Mouse (Mus musculus) T-cell, adult 66 days (primary cell): ENCODE data around the gene 2610021A01Rik. TPM values are rescaled to one million over a fixed set of nuclear protein-coding genes. Genes with fewer than 3 reads are reported as not detected.

Experiments
- total RNA-seq, 2 experiments: library from RNA; stranded (reverse); gene quantifications; 3 replicates in 1 of 2; 4 replicates in 1 of 2; pipeline ENCODE4 v1.2.4; 2023

2610021A01Rik gene
- 10 to 100 TPM; 34.2 to 41.7 TPM for total RNA-seq

DNA sequence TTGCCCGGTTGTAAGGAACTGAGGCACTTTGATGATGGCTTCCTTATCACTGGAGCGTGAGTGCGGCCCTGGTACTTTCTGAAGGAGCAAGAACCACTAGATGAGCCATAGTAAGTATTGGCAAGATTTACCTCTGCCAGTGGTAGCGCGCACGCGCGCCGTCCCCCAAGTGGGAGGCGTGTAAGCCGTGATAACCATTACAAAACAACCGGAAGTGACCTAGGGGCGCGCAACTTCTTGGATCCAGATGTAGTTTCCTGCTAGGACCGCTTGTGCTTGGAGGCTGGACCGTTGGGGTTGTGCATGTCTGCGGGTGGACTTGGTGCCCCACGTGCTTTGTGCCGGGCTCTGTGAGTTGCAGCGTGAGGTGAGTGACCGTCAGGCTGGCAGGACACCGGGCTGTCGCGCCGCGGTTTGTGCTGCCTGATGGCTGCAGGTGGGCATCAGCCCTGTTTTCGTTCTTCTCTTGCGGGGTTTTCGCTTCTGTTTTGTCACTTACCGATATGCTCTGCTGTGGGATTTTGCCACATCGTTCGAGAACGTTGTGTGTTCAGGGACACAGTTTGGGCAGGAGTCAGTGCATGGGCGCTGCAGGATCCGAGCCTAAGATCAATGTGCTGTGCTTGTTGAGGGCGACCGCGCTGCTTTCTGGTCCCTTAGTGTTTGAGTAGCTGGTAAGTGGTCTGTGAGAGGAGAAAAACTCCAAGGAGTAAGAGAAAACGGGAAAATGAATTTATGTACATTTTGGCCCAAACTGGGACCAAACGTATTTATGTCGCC lies at the start of gene 2610021A01Rik:
Gene 2610021A01Rik (plus strand): TSS at position 197 of the 780 bp plus-strand sequence.

DNA sequence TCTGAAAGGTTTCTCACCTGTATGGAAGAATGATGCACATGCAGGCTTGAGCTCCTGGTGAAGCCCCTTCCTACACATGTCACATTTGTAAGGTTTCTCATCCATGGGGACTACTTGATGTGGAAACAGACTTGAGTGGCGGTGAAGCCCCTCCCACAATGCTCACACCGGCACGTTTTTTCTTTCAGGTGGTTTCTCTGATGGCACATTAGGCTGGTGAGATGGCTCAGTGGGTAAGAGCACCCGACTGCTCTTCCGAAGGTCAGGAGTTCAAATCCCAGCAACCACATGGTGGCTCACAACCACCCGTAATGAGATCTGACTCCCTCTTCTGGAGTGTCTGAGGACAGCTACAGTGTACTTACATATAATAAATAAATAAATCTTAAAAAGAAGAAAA lies 25.5 kb upstream of the 2610021A01Rik start, which contains the start of gene Gm6871:
Gene Gm6871 (minus strand): TSS at position 101 of the 400 bp plus-strand sequence.

DNA sequence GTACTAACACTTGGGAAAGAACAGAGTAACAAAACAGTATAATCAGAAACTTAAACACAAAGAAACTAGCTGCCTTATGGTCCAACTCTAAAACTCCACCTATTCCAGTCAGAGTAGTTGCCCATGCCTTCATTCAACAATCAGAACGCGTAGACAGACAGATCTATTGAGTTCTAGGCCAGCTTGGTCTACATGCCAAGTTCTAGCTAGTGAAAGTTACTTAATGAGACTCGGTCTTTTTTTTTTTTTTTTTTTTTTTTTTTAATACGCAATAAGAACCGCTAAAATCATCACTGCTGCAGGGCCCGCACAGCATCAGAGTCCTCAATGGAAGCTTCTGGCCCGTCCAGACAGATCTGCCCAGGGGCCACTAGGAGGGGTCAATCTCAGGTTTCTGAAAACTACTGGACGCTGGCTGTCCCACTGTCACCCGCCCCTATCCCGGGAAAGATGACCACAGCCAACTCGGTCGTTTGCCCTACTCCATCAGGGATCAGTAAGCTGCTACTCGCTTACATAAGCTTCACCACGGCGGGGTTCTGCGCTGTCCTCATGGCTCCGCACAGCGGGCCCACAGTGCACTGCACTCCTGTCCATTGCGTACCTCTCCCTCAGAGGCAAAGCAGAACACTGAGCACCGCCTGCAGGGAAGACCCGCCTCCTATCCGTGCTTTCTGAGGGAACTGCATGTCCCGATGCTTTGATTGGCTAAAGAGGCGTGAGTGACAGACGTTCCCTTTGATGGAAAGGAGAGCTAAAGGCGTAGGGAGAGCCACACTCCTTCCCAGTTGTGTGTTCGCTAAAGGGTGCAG lies 33.6 kb downstream of the 2610021A01Rik start, which contains the start of gene Zfp788:
Gene Zfp788 (plus strand): TSS at position 795 of the 812 bp plus-strand sequence.

Other genes starting within 250 kb of the 2610021A01Rik start
- gene AI987944, start 205.9 kb upstream of the 2610021A01Rik start, total RNA-seq, result 10 to 100 TPM; 17.7 to 19.5 TPM
- not detected for gene Vmn2r57, start 150.5 kb upstream of the 2610021A01Rik start, total RNA-seq
- gene Gm20449, start 99.8 kb upstream of the 2610021A01Rik start, total RNA-seq, result under 1 TPM; 0.17 to 0.18 TPM
- gene AW146154, start 99.3 kb upstream of the 2610021A01Rik start, total RNA-seq, result 10 to 100 TPM; 12.2 to 15.9 TPM
- under 1 TPM in 1 of 2 experiments, not detected in 1; 0.87 TPM for gene Gm6871, start 25.6 kb upstream of the 2610021A01Rik start, total RNA-seq
- gene Zfp788, start 34.0 kb downstream of the 2610021A01Rik start, total RNA-seq, result 10 to 100 TPM; 24.1 to 28.8 TPM